Mouse (Mus musculus): Measurements from ENCODE around the gene H60c. TPM values are rescaled to one million over a fixed set of nuclear protein-coding genes. Genes with fewer than 3 reads are reported as not detected.

Gene H60c
- polyA plus RNA-seq, 1 experiment from 2014 or later: 2.8 TPM

- Histone ChIP-seq H3K4me1 (ENCODE audit: insufficient read depth, low read depth, low read length) (no peaks in the 10 kb centered on the region), H3K4me2 (replicated peaks; ENCODE audit: low read depth, low read length) (no peak overlapping the region), H3K4me3 (ENCODE audit: low read depth, low read length) (no peak overlapping the region), H3K9me3 (ENCODE audit: low read length) (no peaks in the 10 kb centered on the region), H3K27ac (ENCODE audit: low read length) (no peak overlapping the region), H3K36me3 (ENCODE audit: insufficient read depth, low read length) (no peaks in the 10 kb centered on the region), H3K9ac (replicated peaks; ENCODE audit: low read depth) (no peak overlapping the region), H3K27me3 (replicated peaks; ENCODE audit: insufficient read depth, low read length) (no peaks in the 10 kb centered on the region)
- DNase-seq (ENCODE audit: low spot score) (no peak), ATAC-seq (no peak; the same call in 1 of the 2 replicates)
- TF ChIP-seq CTCF (IDR thresholded peaks at IDR 0.05) (no peak), EP300 (IDR thresholded peaks at IDR 0.05) (no peak)
- 47% methylated on average over 2 of the region's 2 CpGs for WGBS
Measured at GRCm38 (mm10) chr10:3228447-3229195, 39.0 kb downstream of the H60c start.

Other genes with a start within 250 kb of the H60c start
- 139 and 148 TPM in 2 replicates for gene Ppp1r14c, start 98.3 kb upstream of the H60c start, polyA plus RNA-seq (2015; fragmentation: Nextera tagmentation; extraction: Ambion mirVana)

Data from lung, postnatal 0 days (tissue).